Mouse (Mus musculus) cortical plate, adult 2 months (tissue): ENCODE measurements around the gene Ikbip. TPM values are rescaled to one million over a fixed set of nuclear protein-coding genes. Genes with fewer than 3 reads are reported as not detected.

ENCODE experiments used
- H3K27ac ChIP-seq: fragments of 200-500 bp; 2 replicates; pipeline ENCODE4 v1.5.1; 2012; ENCODE audit warnings: low read length, control low read depth, inconsistent platforms; ENCODE audit not compliant: insufficient read depth
- H3K4me1 ChIP-seq: fragments of 200-500 bp; 2 replicates; pipeline ENCODE4 v1.6.1; 2011; ENCODE audit warnings: low read length; ENCODE audit not compliant: control insufficient read depth, insufficient read depth
- H3K4me3 ChIP-seq: fragments of 200-500 bp; 2 replicates; pipeline ENCODE4 v1.5.1; 2011; ENCODE audit warnings: mild to moderate bottlenecking, low read length, control low read depth; ENCODE audit not compliant: insufficient read depth
- CTCF ChIP-seq: fragments of 200-500 bp; IDR thresholded peaks from 2 replicates; pipeline ENCODE4 v1.5.1; 2011; ENCODE audit warnings: mild to moderate bottlenecking, control low read depth, low read length; ENCODE audit not compliant: insufficient read depth; ENCODE audit errors: extremely low read depth
- POLR2A ChIP-seq: fragments of 200-500 bp; IDR thresholded peaks from 2 replicates; pipeline ENCODE4 v1.6.1; 2011; ENCODE audit warnings: mild to moderate bottlenecking, low read length, control low read depth; ENCODE audit not compliant: insufficient read depth; ENCODE audit errors: extremely low read depth
- polyA plus RNA-seq: library from polyadenylated mRNA; depleted of rRNA; stranded (reverse); fragments of >200 nt; gene quantifications from 2 replicates; pipeline ENCODE4 v1.2.3, GENCODE M21; 2012; rRNA removed

The Ikbip gene
- polyA plus RNA-seq, 1 experiment, result 12.1 TPM

- TF ChIP-seq POLR2A (no peak), CTCF (no peak)
- Histone ChIP-seq H3K27ac (no peak overlapping the region), H3K4me1 (no peaks in the 10 kb centered on the region), H3K4me3 (no peak overlapping the region)
Observed at GRCm38 (mm10) chr10:91145413-91145812, 62.7 kb downstream of the Ikbip start.

Other genes with a start within 250 kb of the Ikbip start
- 8.3 and 9.3 TPM in 2 replicates for gene Apaf1, start 170 bp upstream of the Ikbip start, polyA plus RNA-seq
- gene Slc25a3, start 41.1 kb downstream of the Ikbip start, polyA plus RNA-seq, result 598 and 611 TPM in 2 replicates
- gene Tmpo, start 98.4 kb downstream of the Ikbip start, polyA plus RNA-seq, result 32.5 and 32.8 TPM in 2 replicates